Mouse (Mus musculus) myocyte (in vitro differentiated cells): Measurements from ENCODE around the gene Terf2ip. TPM values are rescaled to one million over a fixed set of nuclear protein-coding genes. Genes with fewer than 3 reads are reported as not detected.

Source experiments
- H3K27me3 ChIP-seq: one replicate; pipeline ENCODE4 v1.6.1; 2011; ENCODE audit not compliant: control insufficient read depth, insufficient read depth, insufficient read length
- H3K36me3 ChIP-seq: one replicate; pipeline ENCODE4 v1.6.1; 2011; ENCODE audit not compliant: control insufficient read depth, insufficient read depth
- H3K4me2 ChIP-seq: one replicate; pipeline ENCODE4 v1.6.1; 2011; ENCODE audit warnings: low read depth, control low read depth
- H3K4me3 ChIP-seq: one replicate; pipeline ENCODE4 v1.5.1; 2011; ENCODE audit warnings: mild to moderate bottlenecking, control low read depth, moderate library complexity
- H3K79me2 ChIP-seq: one replicate; pipeline ENCODE4 v1.6.1; 2011; ENCODE audit not compliant: control insufficient read depth, insufficient read depth
- H3ac ChIP-seq: one replicate; pipeline ENCODE4 v1.6.1; 2011; ENCODE audit not compliant: control insufficient read depth, insufficient read length
- CEBPB ChIP-seq: IDR thresholded peaks from 2 replicates; pipeline ENCODE4 v1.6.1; 2011; ENCODE audit warnings: mild to moderate bottlenecking, moderate library complexity; ENCODE audit not compliant: poor library complexity, insufficient read depth, severe bottlenecking
- E2F4 ChIP-seq: IDR thresholded peaks from one replicate; pipeline ENCODE4 v1.6.1; 2011; ENCODE audit warnings: mild to moderate bottlenecking, control low read depth, moderate library complexity; ENCODE audit not compliant: insufficient read depth
- MAX ChIP-seq: IDR thresholded peaks from one replicate; pipeline ENCODE4 v1.6.1; 2011; ENCODE audit warnings: low read depth, mild to moderate bottlenecking, control low read depth
- MYOD1 ChIP-seq, 3 experiments: IDR thresholded peaks; one replicate each; pipeline ENCODE4 v1.6.1; 2011; ENCODE audit warnings: control low read depth in 2 of 3, low read depth in 2 of 3, mild to moderate bottlenecking in 2 of 3, moderate library complexity in 1 of 3; ENCODE audit not compliant: insufficient read length in 2 of 3, control insufficient read depth in 1 of 3
- MYOG ChIP-seq, 3 experiments: IDR thresholded peaks; one replicate each; pipeline ENCODE4 v1.6.1; 2011; ENCODE audit warnings: control low read depth in 2 of 3, low read depth in 2 of 3, mild to moderate bottlenecking in 2 of 3; ENCODE audit not compliant: insufficient read length in 2 of 3, control insufficient read depth in 1 of 3, insufficient read depth in 1 of 3
- POLR2A ChIP-seq: IDR thresholded peaks from one replicate; pipeline ENCODE4 v1.6.1; 2011; ENCODE audit warnings: low read depth, mild to moderate bottlenecking, control low read depth, moderate library complexity; ENCODE audit not compliant: insufficient read length
- POLR2AphosphoS2 ChIP-seq: IDR thresholded peaks from one replicate; pipeline ENCODE4 v1.6.1; 2011; ENCODE audit warnings: low read depth, control low read depth; ENCODE audit not compliant: insufficient read length
- REST ChIP-seq: IDR thresholded peaks from one replicate; pipeline ENCODE4 v1.6.1; 2011; ENCODE audit warnings: mild to moderate bottlenecking, control low read depth, moderate library complexity; ENCODE audit not compliant: insufficient read depth, insufficient read length
- SRF ChIP-seq: IDR thresholded peaks from one replicate; pipeline ENCODE4 v1.6.1; 2011; ENCODE audit warnings: low read depth; ENCODE audit not compliant: control insufficient read depth, insufficient read length
- TCF12 ChIP-seq: IDR thresholded peaks from one replicate; pipeline ENCODE4 v1.6.1; 2011; ENCODE audit warnings: mild to moderate bottlenecking, control low read depth; ENCODE audit not compliant: poor library complexity, insufficient read depth, severe bottlenecking
- TCF3 ChIP-seq: IDR thresholded peaks from one replicate; pipeline ENCODE4 v1.6.1; 2011; ENCODE audit warnings: low read depth, control low read depth; ENCODE audit not compliant: insufficient read length
- USF1 ChIP-seq: IDR thresholded peaks from one replicate; pipeline ENCODE4 v1.6.1; 2011; ENCODE audit warnings: low read depth, mild to moderate bottlenecking, control low read depth, moderate library complexity
- polyA plus RNA-seq: library from polyadenylated mRNA; unstranded; fragments of >200 nt; fragmentation: generic; extraction: Trizol; gene quantifications from one replicate; pipeline ENCODE4 v1.2.1, GENCODE M21; 2012; ENCODE audit warnings: missing spikeins

Terf2ip gene
- polyA plus RNA-seq, 1 experiment = 6.8 TPM

DNA sequence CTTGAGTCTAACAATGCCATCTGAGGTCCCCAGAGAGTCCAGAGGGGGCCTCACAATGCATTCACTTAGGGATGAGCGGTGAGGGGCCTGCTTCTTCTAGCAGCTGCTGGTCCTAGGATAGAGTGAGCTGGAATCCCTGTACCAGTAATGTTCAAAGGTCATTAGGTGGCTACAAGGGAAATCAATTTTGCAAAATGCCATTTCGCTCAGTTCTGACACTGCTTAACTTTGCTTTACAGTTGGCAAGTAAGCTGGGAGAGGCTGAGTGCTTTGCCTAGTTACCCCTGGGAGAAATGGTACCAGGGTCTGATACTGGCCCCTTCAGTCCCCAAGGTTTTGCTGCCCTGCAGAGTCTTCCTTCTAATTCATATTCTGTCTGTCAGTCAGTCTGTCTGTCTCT, 35.5 kb upstream of the Terf2ip start:
- H3K36me3 ChIP-seq = peaks cover 7% of the 10 kb centered on the region
- no peaks in the 10 kb centered on the region for H3K27me3 ChIP-seq
- no peak overlapping the region for H3ac ChIP-seq
- no peak overlapping the region for H3K4me2 ChIP-seq
- H3K79me2 ChIP-seq = no peaks in the 10 kb centered on the region
- no peak overlapping the region for H3K4me3 ChIP-seq
- TF ChIP-seq E2F4 = no peak

- Histone ChIP-seq H3K4me2 (no peak overlapping the region), H3K36me3 (peaks cover 12% of the 10 kb centered on the region), H3K4me3 (no peak overlapping the region), H3K79me2 (no peaks in the 10 kb centered on the region), H3ac (no peak overlapping the region), H3K27me3 (no peaks in the 10 kb centered on the region)
- TF ChIP-seq REST (no peak), CEBPB (no peak), MYOD1 (IDR thresholded peaks at IDR 0.05; ENCODE audit: control insufficient read depth in 1 of 3, insufficient read length in 2 of 3, low read depth in 2 of 3) (no peak), TCF12 (no peak), MAX (no peak), MYOG (IDR thresholded peaks at IDR 0.05; ENCODE audit: control insufficient read depth in 1 of 3, insufficient read depth in 1 of 3, insufficient read length in 2 of 3, low read depth in 2 of 3) (no peak), SRF (no peak), USF1 (no peak), POLR2AphosphoS2 (no peak)
These were observed 34.9 kb upstream of the Terf2ip start for GRCm38 (mm10) chr8:111976326-111976725.

DNA sequence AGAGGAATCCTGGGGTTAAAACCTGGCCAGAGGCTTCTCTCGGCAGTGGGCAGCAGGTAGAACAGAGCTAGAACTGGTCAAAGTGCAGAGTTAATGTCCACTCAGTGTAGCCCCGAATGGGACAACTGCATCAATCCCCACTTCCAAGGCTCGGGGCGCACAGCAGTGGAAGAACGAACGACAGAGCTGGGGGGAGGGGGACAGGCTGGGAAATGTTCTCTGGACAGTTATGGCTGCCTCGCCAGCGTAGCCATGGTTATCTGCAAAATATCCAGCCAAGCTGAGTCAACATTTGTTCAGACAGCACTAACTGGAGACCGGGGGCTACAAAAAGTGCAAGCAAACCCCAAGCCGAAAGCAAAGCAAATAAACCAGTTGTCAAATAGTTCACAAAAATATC, 33.1 kb upstream of the Terf2ip start:
- no peaks in the 10 kb centered on the region for H3K79me2 ChIP-seq
- no peak overlapping the region for H3ac ChIP-seq
- TF ChIP-seq E2F4 (no peak), REST (no peak), MAX (no peak), MYOG (IDR thresholded peaks at IDR 0.05; ENCODE audit: control insufficient read depth in 1 of 3, insufficient read depth in 1 of 3, insufficient read length in 2 of 3, low read depth in 2 of 3) (no peak), POLR2AphosphoS2 (no peak), MYOD1 (IDR thresholded peaks at IDR 0.05; ENCODE audit: control insufficient read depth in 1 of 3, insufficient read length in 2 of 3, low read depth in 2 of 3) (no peak), POLR2A (no peak), TCF12 (no peak), CEBPB (no peak), USF1 (no peak)
- peaks cover 12% of the 10 kb centered on the region for H3K36me3 ChIP-seq
- H3K4me3 ChIP-seq = no peak overlapping the region
- H3K4me2 ChIP-seq = no peak overlapping the region
- H3K27me3 ChIP-seq = no peaks in the 10 kb centered on the region

DNA sequence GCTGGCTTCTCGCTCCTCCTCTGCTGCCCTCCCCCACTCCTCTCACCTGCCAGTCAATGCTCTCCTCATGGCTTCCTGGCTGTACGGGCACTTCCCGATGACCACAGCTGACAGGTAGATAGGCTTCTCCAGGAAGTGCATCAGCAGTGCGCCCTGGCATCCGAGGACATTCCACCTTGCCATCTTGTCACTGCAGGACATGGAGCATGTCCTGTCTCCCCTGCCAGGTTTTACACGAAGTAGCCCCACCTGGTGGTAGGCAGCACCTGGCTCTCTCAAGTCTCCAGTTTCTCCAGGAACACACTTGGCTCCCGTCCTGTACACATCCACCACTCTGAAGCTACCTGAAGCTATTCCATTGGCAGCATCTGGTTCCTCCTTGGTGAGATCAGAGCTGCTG, 29.1 kb upstream of the Terf2ip start:
- Histone ChIP-seq H3K27me3 (no peaks in the 10 kb centered on the region), H3K4me2 (no peak overlapping the region), H3K36me3 (peaks cover 26% of the 10 kb centered on the region), H3K79me2 (no peaks in the 10 kb centered on the region), H3ac (no peak overlapping the region), H3K4me3 (no peak overlapping the region)
- TF ChIP-seq POLR2AphosphoS2 (no peak), E2F4 (no peak), SRF (no peak), CEBPB (no peak), USF1 (no peak), TCF12 (no peak), POLR2A (no peak), MYOG (IDR thresholded peaks at IDR 0.05; ENCODE audit: control insufficient read depth in 1 of 3, insufficient read depth in 1 of 3, insufficient read length in 2 of 3, low read depth in 2 of 3) (no peak), MYOD1 (IDR thresholded peaks at IDR 0.05; ENCODE audit: control insufficient read depth in 1 of 3, insufficient read length in 2 of 3, low read depth in 2 of 3) (no peak), REST (no peak)

DNA sequence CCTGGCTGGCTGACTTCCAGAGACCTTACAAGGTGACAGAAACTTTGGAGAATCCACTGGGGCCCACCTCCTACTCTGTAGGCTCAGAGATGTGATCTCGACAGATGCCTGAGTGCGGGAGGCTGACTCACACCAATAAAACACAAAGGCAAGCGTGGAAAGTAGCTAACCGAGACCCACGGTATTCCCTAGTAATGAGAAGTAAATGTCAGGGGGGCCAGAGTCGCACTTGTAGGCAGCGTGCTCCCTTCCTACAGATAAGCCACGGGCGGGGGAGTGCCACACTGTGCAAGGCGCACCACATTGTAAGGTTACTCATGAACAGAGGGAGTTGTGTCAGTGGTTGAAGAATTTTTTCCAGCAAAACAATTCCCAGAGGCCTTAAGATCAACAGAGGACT, 26.7 kb upstream of the Terf2ip start:
- Histone ChIP-seq H3K36me3 (peaks cover 31% of the 10 kb centered on the region), H3K27me3 (no peaks in the 10 kb centered on the region), H3K4me3 (no peak overlapping the region), H3K4me2 (no peak overlapping the region), H3K79me2 (no peaks in the 10 kb centered on the region), H3ac (no peak overlapping the region)
- no peak for TF ChIP-seq TCF3
- no peak for TF ChIP-seq POLR2A
- no peak for TF ChIP-seq POLR2AphosphoS2
- TF ChIP-seq MAX = no peak
- no peak for TF ChIP-seq TCF12
- TF ChIP-seq USF1 = no peak

GRCm38 (mm10) chr8:111989911-111990310, 21.3 kb upstream of the Terf2ip start:
- no peaks in the 10 kb centered on the region for H3K27me3 ChIP-seq
- TF ChIP-seq MAX (no peak), E2F4 (no peak)
- no peak overlapping the region for H3K4me3 ChIP-seq
- peaks cover 5% of the 10 kb centered on the region for H3K79me2 ChIP-seq
- no peak overlapping the region for H3ac ChIP-seq
- no peak overlapping the region for H3K4me2 ChIP-seq
- H3K36me3 ChIP-seq = peaks cover 26% of the 10 kb centered on the region
